Mouse (Mus musculus) T-helper 17 cell (primary cell): Measurements from ENCODE around the gene Irs2.

ENCODE experiments used
- in situ Hi-C, 2 experiments: fragments of 300-600 bp; cut with MboI, MseI; formaldehyde crosslinking; loops; 1 replicate in 1 of 2; 2 replicates in 1 of 2; pipeline ENCODE4 v1.15.1; 2025; ENCODE audit warnings: high pct_unique_total_duplicates in 2 of 2

Irs2 gene

DNA sequence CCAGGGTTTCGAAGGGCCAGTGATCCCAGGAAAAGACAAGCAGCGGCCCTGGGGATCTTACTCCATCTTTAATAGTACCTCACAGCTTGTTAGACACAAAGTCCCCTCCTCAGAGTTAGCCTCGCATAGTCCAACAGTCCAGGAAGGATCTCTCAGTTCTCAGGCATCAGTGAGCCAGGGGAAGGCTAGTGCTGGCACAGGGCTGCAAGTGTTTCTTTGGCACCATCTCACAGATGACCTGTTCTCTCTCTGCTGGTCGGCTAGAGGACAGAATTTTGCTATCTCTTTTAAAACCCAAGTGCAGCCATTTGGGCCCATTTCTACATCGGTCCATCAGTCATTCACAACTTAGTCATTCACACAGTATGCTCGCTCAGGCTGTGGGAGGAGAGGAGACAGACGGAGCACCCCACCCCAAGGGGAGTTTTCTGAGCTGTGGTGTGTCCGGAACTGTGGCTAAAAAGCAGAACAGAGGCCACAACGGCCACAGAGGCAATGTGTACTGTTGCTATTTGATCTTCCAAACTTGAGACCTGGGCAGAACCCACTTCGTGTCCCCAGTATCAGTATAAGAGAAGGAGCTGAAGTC lies 43.7 kb downstream of the Irs2 start:
- in situ Hi-C loops = no loop called here

DNA sequence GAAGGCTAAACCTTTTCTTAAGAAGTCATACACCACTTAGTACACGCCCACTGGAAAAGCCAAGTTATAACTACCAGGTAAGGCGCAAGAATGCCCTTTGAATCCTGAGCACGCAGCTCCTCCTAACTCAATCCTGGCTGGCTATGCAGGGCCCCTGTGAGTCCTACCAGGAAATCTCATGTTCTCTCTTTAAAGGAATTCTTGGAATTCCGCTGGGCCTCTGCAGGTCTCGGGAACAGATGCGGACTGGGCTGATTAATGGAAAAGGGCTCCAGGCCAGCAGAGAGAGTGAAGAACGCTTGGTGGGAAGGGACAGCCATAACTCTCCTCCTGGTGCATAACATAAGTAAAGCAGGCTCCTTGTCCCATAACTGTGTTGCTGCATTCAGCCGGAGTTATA lies 46.3 kb downstream of the Irs2 start:
- in situ Hi-C loops = no loop called here

DNA sequence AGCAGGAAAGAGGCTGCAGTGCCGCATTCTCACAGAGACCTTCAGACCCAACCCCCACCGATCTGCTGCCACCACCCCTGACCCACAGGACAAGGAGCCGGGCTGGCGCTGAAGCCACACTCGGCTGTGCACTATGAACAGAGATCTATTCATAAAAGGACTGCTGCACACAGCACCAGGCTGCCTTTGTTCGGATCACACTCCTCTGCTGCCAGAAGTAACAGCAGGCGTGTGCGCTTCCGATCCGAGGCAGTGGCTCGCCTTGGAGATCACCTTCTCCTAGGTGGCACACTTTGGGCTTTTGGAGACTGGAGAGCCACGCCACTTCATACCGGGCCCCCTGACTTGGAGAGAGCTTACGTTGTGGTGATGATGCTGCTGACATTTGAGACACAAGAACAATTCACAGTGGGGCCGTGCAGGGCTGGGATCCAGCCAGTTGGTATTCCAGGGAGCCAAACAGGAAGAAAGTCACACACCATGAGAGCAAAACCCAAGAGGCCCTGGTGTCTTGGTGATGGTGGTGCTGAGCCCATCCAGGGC lies 47.9 kb downstream of the Irs2 start:
- in situ Hi-C loops = no loop called here

DNA sequence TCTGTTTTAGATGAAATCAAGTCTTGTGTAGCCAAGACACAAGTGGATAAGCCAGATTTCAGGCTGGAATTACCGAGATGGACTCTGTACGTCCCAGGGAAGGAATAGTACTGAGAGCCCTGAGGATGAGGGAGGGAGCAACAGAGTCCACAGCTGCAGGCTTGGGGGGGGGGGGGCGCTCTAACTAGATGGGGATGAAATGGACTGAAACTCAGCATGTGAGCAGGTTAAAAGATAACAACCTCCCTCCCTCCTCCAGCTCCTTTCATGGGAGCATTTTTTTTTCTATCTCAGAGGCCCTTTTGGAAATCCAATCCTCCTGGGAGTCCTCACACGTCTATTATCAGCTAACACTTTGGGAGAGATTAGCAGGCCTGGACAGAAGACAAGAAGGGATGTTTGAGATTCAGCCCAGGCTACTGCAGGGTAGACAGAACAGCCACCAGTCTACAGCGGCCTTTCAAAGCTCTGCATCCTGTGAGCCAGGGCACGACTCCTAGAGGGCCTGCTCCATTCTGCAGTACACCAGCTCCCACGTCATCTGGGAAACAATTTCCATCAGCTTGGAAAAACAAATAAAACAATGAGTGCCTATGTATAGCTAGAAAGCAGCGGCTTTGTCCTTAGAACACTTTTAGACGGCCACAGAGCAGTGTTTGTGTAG lies 50.8 kb downstream of the Irs2 start:
- in situ Hi-C loops = no loop called here

DNA sequence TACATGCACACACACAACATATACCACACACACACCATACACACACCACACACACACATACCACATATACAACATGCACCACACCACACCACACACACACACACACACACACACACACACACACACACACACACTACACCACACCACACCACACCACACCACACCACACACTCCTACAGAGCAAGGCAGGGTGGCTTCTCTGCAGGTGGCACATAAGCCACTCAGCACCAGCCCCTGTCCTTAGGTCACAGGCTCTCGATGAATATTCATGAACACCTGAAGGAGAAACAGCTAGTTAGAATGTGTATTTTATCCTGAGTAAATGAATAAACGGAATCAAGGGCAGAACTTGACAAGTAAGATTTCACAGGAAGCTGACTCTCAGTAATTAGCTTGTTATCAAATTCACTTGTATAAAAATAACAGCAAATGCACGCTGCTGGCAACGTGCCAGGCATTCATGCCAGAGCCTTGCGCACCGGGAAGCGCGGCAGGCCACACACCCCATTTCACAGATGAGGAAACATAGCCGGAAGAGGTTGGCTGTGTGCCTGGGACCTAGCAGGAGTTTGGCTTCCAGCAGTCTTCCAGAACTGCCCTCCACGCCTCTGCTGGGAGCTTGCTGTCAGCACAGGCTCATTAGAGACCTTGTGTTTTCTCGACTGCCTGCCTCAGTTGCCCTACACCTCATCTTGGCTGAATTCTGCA lies 54.8 kb downstream of the Irs2 start:
- in situ Hi-C loops = no loop called here

DNA sequence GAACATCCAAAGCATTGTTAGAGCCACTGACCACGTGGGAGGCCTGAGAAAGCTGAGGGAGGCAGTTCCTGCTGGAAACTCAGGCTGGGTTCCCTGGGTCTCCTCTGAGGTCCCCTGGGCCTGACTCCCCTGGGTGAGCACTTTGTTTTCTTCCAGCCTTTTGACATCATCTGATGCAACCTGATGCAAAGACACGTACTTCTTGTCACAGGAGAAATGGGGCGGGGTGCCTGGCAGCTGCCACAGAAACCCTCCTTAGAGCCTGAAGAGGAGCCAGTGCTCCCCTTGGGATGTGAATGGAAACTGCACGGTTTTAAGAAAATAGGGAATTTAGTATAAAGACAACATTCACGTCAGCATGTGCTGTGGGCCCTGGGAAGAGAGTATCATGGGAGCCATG lies 55.6 kb downstream of the Irs2 start:
- in situ Hi-C loops = no loop called here

DNA sequence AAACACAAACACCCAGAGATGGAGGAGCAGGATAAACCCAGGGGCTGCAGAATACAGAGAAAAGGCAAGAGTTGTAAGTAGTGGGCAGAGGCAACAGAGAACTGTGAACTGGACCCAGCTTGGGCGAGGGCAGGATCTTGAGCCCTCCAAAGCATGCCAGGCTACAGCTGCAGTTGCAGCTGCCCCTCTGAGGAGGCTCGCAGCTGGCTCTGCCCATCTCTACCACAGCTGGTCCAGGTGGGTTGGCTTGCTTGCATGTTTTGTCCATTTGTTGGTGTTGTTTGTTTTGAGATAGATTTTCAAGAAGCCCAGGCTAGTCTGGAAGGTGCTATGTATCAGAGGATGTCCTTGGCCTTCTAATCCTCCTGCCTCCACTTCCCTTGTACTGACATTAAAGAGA lies 56.0 kb downstream of the Irs2 start:
- in situ Hi-C loops = no loop called here

DNA sequence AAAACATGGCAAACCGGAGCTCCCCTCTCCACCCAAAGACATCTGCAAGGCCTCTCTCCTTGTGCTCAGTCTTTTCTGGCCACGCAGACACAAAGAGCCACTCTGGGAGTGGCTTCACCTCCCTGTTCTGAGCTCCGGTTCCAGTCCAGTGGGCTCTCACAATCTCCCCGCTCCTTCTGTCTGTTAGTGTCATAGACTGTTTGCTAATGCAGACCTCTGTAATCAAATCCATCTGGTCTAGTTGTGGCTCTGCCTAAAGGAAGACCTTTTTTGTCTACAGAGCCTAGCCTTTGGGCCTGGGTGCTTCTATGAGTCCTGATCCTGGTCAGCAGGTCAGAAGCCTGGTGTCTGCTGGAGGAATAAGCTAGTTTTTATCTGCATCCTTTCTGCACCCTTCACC lies 56.7 kb downstream of the Irs2 start:
- in situ Hi-C loops = no loop called here

DNA sequence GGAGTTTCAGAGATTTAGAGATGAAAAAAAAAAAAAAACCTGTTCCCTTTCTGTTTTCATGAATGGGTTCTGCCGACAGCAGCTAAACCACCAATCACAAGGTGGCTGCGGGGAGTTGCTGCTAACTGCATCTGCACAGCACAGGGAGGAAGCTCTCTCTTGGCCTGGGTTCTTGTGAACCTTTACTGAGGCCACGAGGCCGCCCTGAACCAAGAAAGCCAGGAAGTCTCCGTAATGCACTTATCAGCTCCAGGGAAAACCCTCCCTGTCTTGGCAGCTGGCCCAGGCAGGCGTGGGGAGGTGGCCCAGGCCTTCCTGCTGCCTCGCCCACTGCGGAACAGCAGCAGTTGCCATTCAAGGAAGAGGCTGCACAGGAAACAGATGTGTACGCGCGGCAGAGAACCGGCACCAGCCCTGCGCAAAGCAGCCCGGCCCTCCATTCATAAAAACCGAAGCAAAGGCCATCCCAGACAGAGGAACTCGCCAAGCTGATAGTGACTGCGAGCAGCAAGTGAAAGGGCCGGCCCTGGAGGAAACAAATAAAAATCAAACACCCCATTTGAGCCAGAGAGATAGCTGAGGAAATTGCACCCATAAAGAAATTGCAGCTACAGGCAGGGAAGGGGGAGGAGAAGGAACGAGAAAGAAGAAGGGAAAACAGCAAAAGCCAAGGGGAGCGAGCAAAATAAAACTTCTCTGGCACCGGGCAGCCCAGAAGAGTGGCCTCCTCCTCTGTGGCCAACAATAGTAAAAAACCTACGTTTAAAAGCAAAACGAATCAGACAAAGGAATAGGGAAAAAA lies 62.1 kb downstream of the Irs2 start:
- in situ Hi-C loops = no loop called here

DNA sequence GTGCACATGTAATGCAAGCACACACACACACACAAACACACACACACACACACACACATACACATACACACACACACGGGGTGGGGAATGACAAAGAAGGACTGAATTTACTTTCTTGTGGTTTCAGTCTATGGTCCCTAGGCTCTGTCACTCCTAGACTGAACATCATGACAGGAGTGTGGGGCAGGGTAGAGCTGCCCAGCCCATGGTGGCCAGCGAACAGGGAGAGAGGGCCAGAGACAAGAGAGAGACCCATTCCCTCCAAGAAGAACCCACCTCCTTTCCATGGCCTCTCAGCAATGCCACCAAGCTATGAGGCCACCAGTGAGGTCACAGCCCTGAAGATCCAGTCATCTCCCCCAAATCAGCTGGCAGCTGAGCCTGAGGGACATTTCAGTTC lies 62.8 kb downstream of the Irs2 start:
- in situ Hi-C loops = no loop called here

DNA sequence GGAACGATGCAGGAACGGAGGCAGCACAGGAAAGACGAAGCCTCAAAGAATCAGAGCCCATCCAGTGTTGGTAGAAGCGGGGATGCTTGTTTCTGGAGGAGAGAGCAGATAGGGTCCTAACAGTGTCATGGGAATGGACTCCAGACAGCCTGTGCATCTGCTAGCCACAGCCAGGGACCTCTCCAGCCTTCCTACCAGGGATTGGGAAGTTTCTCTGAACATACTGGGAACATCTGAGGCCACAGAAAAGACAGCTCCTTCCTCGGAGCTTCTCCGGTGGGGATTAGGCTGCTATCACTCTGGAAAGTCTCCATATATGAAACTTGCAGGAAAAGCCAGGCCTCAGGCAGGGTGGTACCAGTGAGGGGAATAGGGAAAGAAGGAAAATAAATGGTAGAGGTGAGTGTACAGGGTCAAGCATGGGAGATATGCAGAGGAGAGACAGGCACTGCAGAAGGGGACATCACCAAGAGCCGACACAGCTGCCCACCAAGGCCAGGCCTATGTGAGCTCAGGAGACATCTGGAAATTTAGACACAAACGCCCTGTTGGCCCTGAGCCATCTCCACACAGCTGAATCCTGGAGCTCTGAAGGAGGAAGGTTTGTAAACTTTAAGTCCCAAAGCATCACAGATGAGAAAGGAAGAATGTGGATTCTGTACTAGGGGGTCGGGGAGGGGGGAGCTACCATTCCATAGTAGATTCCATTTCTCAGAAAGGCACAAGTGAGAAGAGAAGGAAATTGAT lies 64.8 kb downstream of the Irs2 start:
- in situ Hi-C loops = no loop called here

DNA sequence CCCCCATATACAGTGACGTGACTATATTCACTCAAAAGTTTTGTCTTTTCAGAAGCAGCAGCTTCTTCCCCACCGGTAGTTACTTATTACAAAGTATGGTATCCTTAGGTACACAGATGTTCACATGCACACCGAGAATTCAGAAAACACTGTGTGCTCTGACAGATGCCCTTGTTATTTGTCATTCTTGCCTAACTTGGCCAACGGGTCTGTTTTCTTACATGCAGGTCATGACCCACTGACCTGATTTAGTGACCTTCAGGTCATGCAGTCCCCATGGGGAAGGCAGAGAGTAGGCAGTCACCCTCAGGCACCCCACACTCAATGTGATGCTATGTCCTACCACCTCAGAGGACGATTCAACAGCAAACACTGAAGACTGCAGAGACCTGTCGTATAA lies 68.4 kb downstream of the Irs2 start:
- in situ Hi-C loops = no loop called here

DNA sequence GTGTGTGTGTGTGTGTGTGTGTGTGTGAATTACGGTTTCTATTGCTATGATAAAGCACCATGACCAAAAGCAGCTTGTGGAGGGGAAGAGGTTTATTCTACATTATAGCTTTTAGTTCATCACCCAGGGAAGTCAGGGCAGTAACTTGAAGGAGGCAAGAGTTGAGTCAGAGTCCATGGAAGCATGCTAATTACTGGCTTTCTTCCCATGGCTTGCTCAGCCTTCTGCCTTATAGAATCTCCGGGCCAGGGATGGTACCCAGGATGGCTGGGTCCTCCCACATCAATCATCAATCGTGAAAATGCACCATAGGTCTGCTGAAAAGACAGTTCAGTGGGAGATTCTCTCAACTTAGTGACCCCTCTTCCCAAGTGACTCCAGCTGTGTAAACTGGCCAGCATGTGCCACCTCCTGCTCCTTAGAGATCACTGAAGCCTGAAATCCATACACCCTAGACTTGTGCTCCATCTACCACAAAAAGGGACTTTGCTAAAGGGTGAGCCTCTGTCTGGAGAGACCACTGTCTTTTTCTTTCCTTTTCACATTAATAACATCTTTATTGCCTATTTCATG lies 69.0 kb downstream of the Irs2 start:
- in situ Hi-C loops = no loop called here

DNA sequence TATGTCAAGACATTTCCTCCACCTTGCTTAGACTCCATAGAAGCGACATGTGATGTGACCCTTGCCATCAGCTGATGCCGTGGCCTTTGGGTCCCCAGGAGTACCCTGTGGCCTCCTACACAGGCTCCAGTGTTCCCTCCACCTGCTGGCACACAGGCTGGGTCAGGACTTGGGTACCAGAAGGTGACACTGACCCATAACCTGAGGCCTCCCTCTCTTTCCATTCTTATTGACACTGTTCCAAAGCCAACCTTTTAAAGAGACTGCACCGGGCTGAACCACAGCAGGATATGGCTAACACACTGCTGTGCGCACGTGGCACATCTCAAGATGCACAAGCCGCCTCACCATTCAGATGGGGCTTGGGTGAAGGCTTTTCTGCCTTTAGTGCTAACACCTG lies 70.0 kb downstream of the Irs2 start:
- in situ Hi-C loops = no loop called here

DNA sequence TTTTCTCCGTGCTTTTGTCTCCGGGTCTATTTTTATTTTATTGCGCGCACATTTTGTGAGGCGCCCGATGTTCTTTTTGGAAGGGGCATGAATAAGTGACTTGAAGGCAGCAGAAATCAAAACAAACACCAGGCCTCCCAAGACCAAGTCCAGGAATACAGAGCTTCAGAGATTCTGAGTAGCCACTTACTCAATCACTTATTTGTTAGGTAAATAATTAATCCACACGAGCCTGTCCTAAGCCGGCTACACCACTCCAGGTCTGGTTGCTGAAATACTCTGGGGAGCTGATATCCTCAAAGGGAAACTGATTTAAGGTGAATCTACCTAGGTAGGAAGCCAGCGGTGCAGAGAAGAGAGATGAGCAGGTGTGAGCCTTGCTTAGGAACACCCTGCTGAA lies 71.6 kb downstream of the Irs2 start:
- in situ Hi-C loops = no loop called here

DNA sequence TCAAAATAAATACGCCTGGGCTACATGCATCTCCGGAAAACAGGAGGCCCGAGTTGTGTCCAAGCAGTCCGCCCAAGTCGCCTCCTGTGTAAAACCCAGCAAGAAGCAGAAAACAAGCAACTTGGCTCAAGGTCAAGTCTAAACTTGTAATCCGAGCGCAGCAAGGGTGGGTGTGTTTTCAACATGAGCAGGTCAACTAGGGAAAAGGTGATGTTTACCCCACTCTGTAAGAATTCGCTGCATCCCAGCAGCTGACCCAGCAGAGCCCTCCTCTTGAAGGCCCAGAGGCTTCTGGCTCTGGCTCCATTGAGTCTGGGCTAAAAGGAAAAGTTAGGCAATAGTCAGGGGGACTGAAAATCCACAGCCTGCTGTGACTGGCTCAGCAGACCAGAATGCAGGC lies 73.0 kb downstream of the Irs2 start:
- in situ Hi-C loops = no loop called here
